Mouse (Mus musculus) bone marrow, adult 2 months (tissue): ENCODE measurements around the gene Rps6kl1.

Experiments
- CTCF ChIP-seq: fragments of 200-500 bp; IDR thresholded peaks from 2 replicates; pipeline ENCODE4 v1.5.1; 2011; ENCODE audit warnings: low read length, control low read depth; ENCODE audit not compliant: control insufficient read depth, insufficient read depth
- POLR2A ChIP-seq: fragments of 200-500 bp; IDR thresholded peaks from 2 replicates; pipeline ENCODE4 v1.6.1; 2011; ENCODE audit warnings: low read depth, mild to moderate bottlenecking, control low read depth, low read length, borderline replicate concordance; ENCODE audit not compliant: control insufficient read depth

DNA sequence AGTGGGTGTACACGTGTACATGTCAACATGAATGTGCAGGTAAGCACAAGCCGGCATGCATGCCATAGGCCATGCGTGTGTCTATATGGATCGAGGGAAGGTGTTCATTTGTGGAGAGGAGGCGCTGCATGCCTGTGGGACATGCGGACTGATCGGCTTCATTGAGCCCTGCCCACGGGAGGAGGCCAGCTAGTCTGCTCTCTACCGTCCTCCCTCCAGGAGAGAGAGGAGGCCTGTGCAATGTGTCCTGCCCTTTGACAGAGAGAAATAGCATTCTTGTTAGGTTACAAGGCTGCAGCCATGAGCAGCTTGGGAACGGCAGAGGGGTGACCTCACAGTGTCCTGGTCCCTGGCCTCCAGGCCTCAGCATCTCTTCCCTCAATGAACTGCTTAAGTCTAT lies 45.1 kb upstream of the Rps6kl1 start:
- TF ChIP-seq CTCF (no peak), POLR2A (no peak)
